Mouse (Mus musculus): ENCODE measurements around the gene Slc35b4.

- TF ChIP-seq CTCF (IDR thresholded peaks at IDR 0.05; ENCODE audit: borderline replicate concordance, control insufficient read depth, extremely low read depth, insufficient read depth, low read length, poor library complexity) (no peak), POLR2A (IDR thresholded peaks at IDR 0.05; ENCODE audit: control insufficient read depth, extremely low read depth, insufficient read depth, low read length, poor library complexity) (no peak)
Observed at GRCm38 (mm10) chr6:34149821-34150220, 27.1 kb downstream of the Slc35b4 start.
